Mouse (Mus musculus) cerebellum, adult 18-20 months (tissue): ENCODE measurements around the gene Lrp1.

ENCODE experiments used
- DNase-seq, 2 experiments: peaks; one replicate each; pipeline ENCODE4 v3.0.0; 2021

Gene Lrp1

GRCm38 (mm10) chr10:127590831-127591451, 30.0 kb downstream of the Lrp1 start:
- DNase-seq: no peak

- no peak for DNase-seq
Measured at GRCm38 (mm10) chr10:127590256-127590655, 30.7 kb downstream of the Lrp1 start.

- DNase-seq: no peak
Measured at GRCm38 (mm10) chr10:127587776-127588175, 33.2 kb downstream of the Lrp1 start.

GRCm38 (mm10) chr10:127586209-127586608, 34.7 kb downstream of the Lrp1 start:
- DNase-seq: no peak

GRCm38 (mm10) chr10:127585598-127585997, 35.4 kb downstream of the Lrp1 start:
- DNase-seq: no peak

GRCm38 (mm10) chr10:127583649-127584048, 37.3 kb downstream of the Lrp1 start:
- DNase-seq: peak in 1 of 2 experiments; percentile 44

GRCm38 (mm10) chr10:127581291-127581690, 39.7 kb downstream of the Lrp1 start:
- no peak for DNase-seq

- DNase-seq: no peak
Measured at GRCm38 (mm10) chr10:127577982-127578381, 43.0 kb downstream of the Lrp1 start.

GRCm38 (mm10) chr10:127577156-127577555, 43.8 kb downstream of the Lrp1 start:
- DNase-seq: no peak

- DNase-seq: peak; percentile 83 to 84
Measured at GRCm38 (mm10) chr10:127576381-127576961, 44.5 kb downstream of the Lrp1 start.

GRCm38 (mm10) chr10:127575741-127576140, 45.2 kb downstream of the Lrp1 start:
- no peak for DNase-seq

- DNase-seq: no peak
Measured at GRCm38 (mm10) chr10:127572281-127572680, 48.7 kb downstream of the Lrp1 start.

GRCm38 (mm10) chr10:127570937-127571641, 49.9 kb downstream of the Lrp1 start:
- no peak for DNase-seq

- DNase-seq: no peak
Measured at GRCm38 (mm10) chr10:127570384-127570783, 50.6 kb downstream of the Lrp1 start.

- peak; percentile 76 to 80 for DNase-seq
Measured at GRCm38 (mm10) chr10:127569450-127569849, 51.5 kb downstream of the Lrp1 start.

- DNase-seq: peak; percentile 57 to 59
Measured at GRCm38 (mm10) chr10:127566553-127567326, 54.2 kb downstream of the Lrp1 start.

- no peak for DNase-seq
Measured at GRCm38 (mm10) chr10:127564301-127564700, 56.6 kb downstream of the Lrp1 start.

- no peak for DNase-seq
Measured at GRCm38 (mm10) chr10:127563840-127564239, 57.1 kb downstream of the Lrp1 start.

GRCm38 (mm10) chr10:127561145-127561544, 59.8 kb downstream of the Lrp1 start:
- DNase-seq: no peak

GRCm38 (mm10) chr10:127557397-127557796, 63.6 kb downstream of the Lrp1 start:
- no peak for DNase-seq

GRCm38 (mm10) chr10:127555703-127556102, 65.2 kb downstream of the Lrp1 start:
- peak; percentile 48 to 53 for DNase-seq

- no peak for DNase-seq
Measured at GRCm38 (mm10) chr10:127549892-127550291, 71.1 kb downstream of the Lrp1 start.

- DNase-seq: no peak
Measured at GRCm38 (mm10) chr10:127548236-127548635, 72.7 kb downstream of the Lrp1 start.
